Mouse (Mus musculus): ENCODE data around the gene Gm7980. TPM values are rescaled to one million over a fixed set of nuclear protein-coding genes. Genes with fewer than 3 reads are reported as not detected.
"Not testable (repeated sequence)": the region's sequence is repeated elsewhere in the genome, so short reads cannot be mapped to it uniquely, and the experiment has no call there.

Gene Gm7980
- not detected in 2 replicates for polyA plus RNA-seq (2014; fragmentation: Nextera tagmentation; extraction: Ambion mirVana)

DNA sequence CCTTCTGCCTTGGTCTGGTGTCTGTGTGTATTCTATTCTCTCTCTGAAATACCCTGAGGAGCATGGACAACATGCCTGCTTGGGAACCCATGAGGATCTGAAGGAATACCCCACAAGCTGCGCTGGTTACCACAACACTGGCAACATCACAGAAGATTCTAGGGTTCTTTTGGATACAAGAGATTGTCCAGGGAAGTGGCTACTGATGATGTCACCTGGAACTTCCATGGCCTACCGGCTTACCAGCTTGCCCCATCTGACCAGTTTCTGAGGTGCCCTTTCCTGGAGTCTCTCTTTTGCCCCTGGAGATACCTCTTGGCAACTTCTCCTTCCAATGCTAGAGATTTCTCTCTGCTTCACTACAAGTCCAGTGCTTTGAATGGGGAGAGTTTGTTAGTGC lies at the start of gene Gm7980:
Gene Gm7980 (minus strand): TSS at position 101 of the 400 bp plus-strand sequence.
- not testable (repeated sequence) for H3K27me3 ChIP-seq (ENCODE audit: control insufficient read depth, insufficient read depth, low read length); H3K4me1 ChIP-seq (ENCODE audit: control insufficient read depth, insufficient read depth, low read length); H3K27ac ChIP-seq (ENCODE audit: low read depth, low read length); H3K4me2 ChIP-seq (replicated peaks; ENCODE audit: low read depth, low read length); H3K9ac ChIP-seq (ENCODE audit: low read depth, low read length); H3K36me3 ChIP-seq (ENCODE audit: control insufficient read depth, insufficient read depth, low read length); H3K4me3 ChIP-seq (ENCODE audit: low read length); H3K9me3 ChIP-seq (ENCODE audit: control insufficient read depth, low read length); ATAC-seq (ENCODE audit: low FRiP score, low TSS enrichment)
- no CpG with 5 or more reads among the region's 2 CpGs for whole genome bisulfite sequencing

DNA sequence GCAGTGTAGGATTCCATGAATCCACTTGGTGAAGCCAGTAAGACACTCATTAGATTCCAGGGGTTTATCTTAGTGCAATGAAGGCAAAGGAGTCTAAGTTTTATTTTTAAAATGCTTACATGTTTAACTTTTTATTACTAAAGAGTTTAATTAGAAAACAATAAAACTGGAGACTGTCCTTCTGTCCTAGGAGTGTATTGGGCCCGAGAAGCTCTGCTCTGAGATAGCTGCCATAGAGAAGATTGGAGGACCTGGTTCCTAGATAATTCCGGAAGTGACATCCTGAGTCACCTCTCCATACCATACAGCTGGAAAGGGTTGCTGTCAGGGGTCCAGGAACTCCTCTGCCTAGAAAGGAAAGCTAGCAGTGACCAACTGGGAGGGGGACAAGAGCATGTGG lies 36.6 kb upstream of the Gm7980 start, which contains the start of gene 1700024B05Rik:
Gene 1700024B05Rik (plus strand): TSS at position 301 of the 400 bp plus-strand sequence.
- not testable (repeated sequence) for H3K4me3 ChIP-seq (ENCODE audit: low read length); H3K27me3 ChIP-seq (ENCODE audit: control insufficient read depth, insufficient read depth, low read length); H3K4me1 ChIP-seq (ENCODE audit: control insufficient read depth, insufficient read depth, low read length); H3K9ac ChIP-seq (ENCODE audit: low read depth, low read length); H3K9me3 ChIP-seq (ENCODE audit: control insufficient read depth, low read length); H3K27ac ChIP-seq (ENCODE audit: low read depth, low read length); H3K4me2 ChIP-seq (replicated peaks; ENCODE audit: low read depth, low read length); H3K36me3 ChIP-seq (ENCODE audit: control insufficient read depth, insufficient read depth, low read length); ATAC-seq (ENCODE audit: low FRiP score, low TSS enrichment)
- WGBS: 100% methylated on average over 1 of the region's 2 CpGs

DNA sequence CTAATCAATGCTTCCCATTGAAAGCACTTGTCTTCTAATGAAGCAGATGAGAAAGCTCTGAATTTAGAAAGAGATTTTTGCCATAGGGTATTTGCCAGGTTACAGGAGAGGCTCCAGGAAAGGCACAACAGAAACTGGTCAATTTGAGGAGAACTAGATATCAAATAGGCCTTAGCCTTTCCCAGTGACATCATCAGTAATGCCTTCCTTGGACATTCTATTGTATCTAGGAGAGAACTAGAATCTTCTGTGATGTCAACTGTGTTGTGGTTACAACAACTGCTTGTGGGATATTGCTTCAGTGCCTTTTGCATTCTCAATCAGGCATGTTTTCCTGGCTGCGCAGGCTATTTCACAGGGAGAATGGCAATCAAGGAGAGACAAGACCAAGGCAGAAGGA lies 17.6 kb upstream of the Gm7980 start, which contains the start of gene 1700049E17Rik1:
Gene 1700049E17Rik1 (plus strand): TSS at position 301 of the 400 bp plus-strand sequence.
- not testable (repeated sequence) for H3K27me3 ChIP-seq (ENCODE audit: control insufficient read depth, insufficient read depth, low read length); ATAC-seq (ENCODE audit: low FRiP score, low TSS enrichment); H3K36me3 ChIP-seq (ENCODE audit: control insufficient read depth, insufficient read depth, low read length); H3K4me1 ChIP-seq (ENCODE audit: control insufficient read depth, insufficient read depth, low read length); H3K9ac ChIP-seq (ENCODE audit: low read depth, low read length); H3K4me2 ChIP-seq (replicated peaks; ENCODE audit: low read depth, low read length); H3K27ac ChIP-seq (ENCODE audit: low read depth, low read length); H3K4me3 ChIP-seq (ENCODE audit: low read length); H3K9me3 ChIP-seq (ENCODE audit: control insufficient read depth, low read length)
- no CpG with 5 or more reads among the region's 1 CpGs for WGBS

Other genes with a start within 250 kb of the Gm7980 start
- gene Gm8068, start 205.4 kb downstream of the Gm7980 start, polyA plus RNA-seq (2014; fragmentation: Nextera tagmentation; extraction: Ambion mirVana): not detected in 2 replicates
- not detected in 2 replicates for gene Gm7929, start 156.7 kb downstream of the Gm7980 start, polyA plus RNA-seq (2014; fragmentation: Nextera tagmentation; extraction: Ambion mirVana)
- not detected in 2 replicates for gene Gm47189, start 134.8 kb downstream of the Gm7980 start, polyA plus RNA-seq (2014; fragmentation: Nextera tagmentation; extraction: Ambion mirVana)
- gene 1700049E17Rik1, start 17.7 kb upstream of the Gm7980 start, polyA plus RNA-seq (2014; fragmentation: Nextera tagmentation; extraction: Ambion mirVana): not detected in 2 replicates
- not detected in 2 replicates for gene 1700024B05Rik, start 36.7 kb upstream of the Gm7980 start, polyA plus RNA-seq (2014; fragmentation: Nextera tagmentation; extraction: Ambion mirVana)
- gene Gm6401, start 60.6 kb upstream of the Gm7980 start, polyA plus RNA-seq (2014; fragmentation: Nextera tagmentation; extraction: Ambion mirVana): not detected in 2 replicates
- not detected in 2 replicates for gene Gm3543, start 76.0 kb upstream of the Gm7980 start, polyA plus RNA-seq (2014; fragmentation: Nextera tagmentation; extraction: Ambion mirVana)
- gene Gm7951, start 210.1 kb upstream of the Gm7980 start, polyA plus RNA-seq (2014; fragmentation: Nextera tagmentation; extraction: Ambion mirVana): not detected in 2 replicates

Measured in kidney, embryonic 14.5 days (tissue).